Mouse (Mus musculus) erythroblast, embryonic 14.5 days (primary cell): ENCODE measurements around the gene Cfap97d1.

Experiments used
- GATA1 ChIP-seq: IDR thresholded peaks from 2 replicates; pipeline ENCODE4 v1.6.1; 2012; ENCODE audit warnings: low read length, inconsistent platforms, mixed read lengths
- TAL1 ChIP-seq: IDR thresholded peaks from 3 replicates; pipeline ENCODE4 v1.6.1; 2012; ENCODE audit warnings: low read length, inconsistent platforms, mixed read lengths

- TF ChIP-seq GATA1: no peak
- TF ChIP-seq TAL1: no peak
Observed at GRCm38 (mm10) chr11:102006688-102007087, 22.6 kb downstream of the Cfap97d1 start.
